Mouse (Mus musculus) frontal cortex, adult 2 months (tissue): ENCODE data around the gene Adam15. TPM values are rescaled to one million over a fixed set of nuclear protein-coding genes. Genes with fewer than 3 reads are reported as not detected.

Experiments
- DNase-seq, 2 experiments: peaks; one replicate each; pipeline ENCODE4 v3.0.0; 2022; ENCODE audit warnings: low spot score in 1 of 2; ENCODE audit errors: extremely low spot score in 1 of 2
- polyA plus RNA-seq: library from polyadenylated mRNA; depleted of rRNA; stranded (reverse); fragments of >200 nt; gene quantifications from 2 replicates; pipeline ENCODE4 v1.2.3, GENCODE M21; 2012; rRNA removed

Gene Adam15
- 148 and 157 TPM in 2 replicates for polyA plus RNA-seq

- peak; percentile 75 to 93 for DNase-seq
These were observed at the start of gene Adam15 for GRCm38 (mm10) chr3:89349869-89350501. Adam15 (minus strand) TSS chr3:89349996.

GRCm38 (mm10) chr3:89396654-89397005 is 46.8 kb upstream of the Adam15 start:
- no peak for DNase-seq

GRCm38 (mm10) chr3:89395806-89396653 is 46.2 kb upstream of the Adam15 start:
- DNase-seq, result peak in 1 of 2 experiments; percentile 68

- DNase-seq, result no peak
These were observed 45.6 kb upstream of the Adam15 start for GRCm38 (mm10) chr3:89395419-89395805.

DNA sequence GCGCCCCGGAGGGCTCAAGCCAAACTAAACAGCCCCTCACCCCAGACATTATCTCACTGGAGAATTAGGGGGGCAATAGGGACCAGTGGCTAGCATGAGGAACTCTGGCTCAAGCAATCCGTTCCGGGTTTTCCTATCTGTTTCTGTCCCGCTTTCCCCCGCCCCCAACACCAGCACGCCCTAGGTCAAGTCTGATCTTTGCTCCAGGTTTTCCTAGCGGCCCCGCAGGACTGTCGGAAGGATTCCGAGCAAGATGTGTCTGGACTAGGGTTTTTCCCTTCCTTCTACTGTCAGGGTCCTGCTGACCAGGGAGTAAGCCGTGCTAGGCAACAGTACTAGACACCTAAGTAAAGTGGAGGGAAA is 45.1 kb upstream of the Adam15 start:
- DNase-seq, result peak in 1 of 2 experiments; percentile 70

- DNase-seq, result no peak
These were observed 44.5 kb upstream of the Adam15 start, which contains the start of gene Zbtb7b for GRCm38 (mm10) chr3:89394006-89394893. Zbtb7b (minus strand) TSS chr3:89394776.

GRCm38 (mm10) chr3:89393605-89394004 is 43.8 kb upstream of the Adam15 start:
- DNase-seq, result peak; percentile 94 to 95

DNA sequence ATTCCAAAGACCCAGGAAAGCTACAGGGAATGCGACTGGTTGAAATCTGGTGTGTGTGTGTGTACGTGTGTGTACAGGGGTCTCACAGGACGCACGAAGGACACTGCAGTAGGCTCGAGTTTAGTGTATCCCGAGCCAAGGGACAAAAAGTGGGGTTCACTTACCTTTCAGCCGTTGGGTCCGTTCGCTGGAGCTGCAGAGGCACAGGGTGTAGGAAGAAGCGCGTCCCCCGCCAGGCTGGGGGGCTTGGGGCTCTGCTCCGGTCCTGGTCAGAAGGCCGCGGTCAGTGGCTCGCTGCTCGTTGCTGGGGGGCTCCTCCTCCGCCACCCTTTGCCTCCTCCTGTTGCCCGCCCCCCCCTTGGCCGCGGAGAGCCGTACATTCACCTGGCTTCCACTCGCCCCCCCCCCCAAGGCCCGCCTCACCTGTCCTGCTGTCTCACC is 43.1 kb upstream of the Adam15 start:
- no peak for DNase-seq

- no peak for DNase-seq
These were observed 42.1 kb upstream of the Adam15 start for GRCm38 (mm10) chr3:89391663-89392511.

- no peak for DNase-seq
These were observed 41.2 kb upstream of the Adam15 start for GRCm38 (mm10) chr3:89390699-89391662.

DNA sequence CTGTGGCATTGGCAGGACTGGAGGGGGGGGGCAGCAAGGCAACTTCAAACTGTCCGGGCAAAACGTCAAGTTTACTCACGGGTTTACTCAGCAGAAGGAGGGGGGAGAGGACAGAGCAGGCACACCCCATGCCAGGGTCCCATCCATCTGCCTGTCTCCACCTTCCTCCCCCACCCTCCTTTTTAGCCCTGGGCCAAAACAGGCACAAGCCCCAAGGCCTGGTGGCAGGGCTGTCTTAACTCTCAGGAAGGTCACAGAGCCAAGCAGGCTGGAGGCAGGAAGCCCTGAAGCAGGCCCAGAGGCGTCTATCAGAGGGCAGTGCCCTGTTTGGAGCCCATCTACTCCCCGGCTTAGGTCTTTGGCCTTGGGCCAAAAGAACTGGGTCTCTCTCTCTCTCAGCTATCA is 40.3 kb upstream of the Adam15 start:
- no peak for DNase-seq

- peak in 1 of 2 experiments; percentile 58 for DNase-seq
These were observed 39.3 kb upstream of the Adam15 start for GRCm38 (mm10) chr3:89388901-89389740.

DNA sequence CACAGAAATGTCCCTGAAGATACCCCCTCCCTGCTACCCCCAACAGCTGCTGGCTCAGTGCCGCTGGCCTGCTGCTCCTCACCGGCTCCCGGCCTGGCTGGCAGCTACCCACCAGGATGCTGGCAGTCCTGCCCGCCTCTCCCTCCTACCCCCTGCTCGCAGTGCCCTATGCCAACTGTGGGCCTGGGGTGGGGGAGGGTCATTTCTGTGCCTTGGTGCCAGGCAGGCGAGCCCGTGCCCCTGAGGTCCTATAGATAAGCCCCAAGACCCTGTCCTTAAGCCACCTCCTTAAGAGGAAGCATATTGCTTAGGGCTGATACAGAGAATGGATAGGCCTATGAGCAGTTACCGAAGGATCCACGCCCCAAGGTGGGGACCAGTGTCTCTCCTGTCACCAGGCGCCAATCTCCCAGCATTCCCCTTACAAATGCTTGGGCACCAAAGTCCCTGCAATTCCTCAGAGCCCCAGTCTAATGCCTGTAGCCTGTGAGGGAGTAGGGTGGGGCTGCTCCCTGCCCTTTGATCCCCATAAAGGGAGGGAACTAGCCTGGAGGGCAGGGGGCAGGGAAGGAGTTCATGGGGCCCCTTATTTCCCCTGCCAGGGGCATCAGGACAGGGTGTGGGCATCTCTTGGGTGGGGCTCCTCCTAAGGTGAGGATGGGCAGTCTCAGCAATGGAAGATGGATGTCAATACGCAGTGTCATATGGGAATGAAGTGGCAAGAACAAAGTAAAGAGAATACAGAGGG is 38.5 kb upstream of the Adam15 start:
- no peak for DNase-seq

GRCm38 (mm10) chr3:89387632-89388031 is 37.8 kb upstream of the Adam15 start:
- DNase-seq, result no peak

GRCm38 (mm10) chr3:89386438-89387420 is 36.9 kb upstream of the Adam15 start:
- no peak for DNase-seq

- no peak for DNase-seq
These were observed 35.7 kb upstream of the Adam15 start for GRCm38 (mm10) chr3:89385451-89385850.
